Comparison of ENCODE assay signal across 8 mouse cellular contexts in the genomic region with DNA sequence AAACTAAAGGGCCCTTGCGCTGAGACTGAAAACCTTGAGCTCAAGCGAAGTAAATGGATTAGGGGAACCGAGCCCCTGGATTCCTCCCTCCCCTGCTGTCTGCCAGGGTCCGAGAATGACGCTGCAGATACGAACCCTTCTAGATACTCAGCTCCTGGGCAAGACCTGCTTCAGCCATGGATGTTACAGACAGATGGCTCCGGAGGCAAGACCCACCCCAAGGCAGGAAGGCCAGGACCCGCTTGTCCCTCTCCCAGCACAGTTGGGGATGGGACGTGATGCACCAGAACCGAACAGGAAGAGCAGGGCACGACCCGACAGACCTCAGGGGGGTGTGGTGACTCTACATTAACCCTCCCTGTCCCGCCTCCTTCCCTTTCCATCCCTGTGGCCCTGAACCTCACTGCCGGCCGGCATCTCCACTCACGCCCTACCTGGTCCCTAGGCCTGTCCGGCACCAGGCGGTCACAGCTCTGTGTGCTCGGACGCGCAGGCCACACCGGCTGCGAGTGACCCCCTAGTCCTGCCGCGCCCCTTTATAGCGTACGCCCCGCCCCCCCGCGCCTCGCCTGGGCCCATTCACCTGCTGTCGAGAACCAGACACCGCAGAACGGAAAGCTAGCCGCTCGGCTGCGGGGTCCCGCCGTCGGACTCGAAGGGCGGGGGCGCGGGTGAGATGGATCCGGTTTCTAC.
A peak's percentile ranks its signal among the peaks of the same experiment; 100 is the strongest.
DNase-seq lines count a peak whose midpoint lies in the region; ATAC-seq and TF ChIP-seq lines count a peak whose summit lies in the region.

No protein-coding gene starts in this region.

- 2% methylated on average over 45 of the region's 45 CpGs for WGBS in heart, adult 2 months
- WGBS in embryonic facial prominence, embryonic 15.5 days: under 1% methylated on average over 45 of the region's 45 CpGs
- under 1% methylated on average over 43 of the region's 45 CpGs for WGBS in limb, embryonic 15.5 days

- no peak for TF ChIP-seq POLR2A in heart, adult 2 months (IDR thresholded peaks at IDR 0.05; ENCODE audit: insufficient read depth, low read depth, low read length)

- intact Hi-C loops in heart, adult 2 months (cut with DNase I): no loop called here
- intact Hi-C loops in heart, postnatal 36 days (cut with DNase I): no loop called here

- peak overlapping the region; percentile 5; the same call in 1 of the 2 replicates for H3K4me3 ChIP-seq in heart, adult 2 months
- peak overlapping the region; percentile 49 for H3K4me3 ChIP-seq in embryonic facial prominence, embryonic 15.5 days (replicated peaks)
- H3K4me3 ChIP-seq in limb, embryonic 15.5 days: peak overlapping the region; percentile 46

- no peaks in the 10 kb centered on the region for H3K79me2 ChIP-seq in heart, adult 2 months (replicated peaks; ENCODE audit: control insufficient read depth, insufficient read depth, low read length)

- no peak overlapping the region for H3K27ac ChIP-seq in heart, adult 2 months
- no peak overlapping the region for H3K27ac ChIP-seq in embryonic facial prominence, embryonic 15.5 days (replicated peaks)
- H3K27ac ChIP-seq in limb, embryonic 15.5 days: no peak overlapping the region

- peaks cover 2% of the 10 kb centered on the region for H3K4me1 ChIP-seq in heart, adult 2 months (ENCODE audit: control insufficient read depth, insufficient read depth, low read length)
- H3K4me1 ChIP-seq in embryonic facial prominence, embryonic 15.5 days: peaks cover 63% of the 10 kb centered on the region
- peaks cover 63% of the 10 kb centered on the region for H3K4me1 ChIP-seq in limb, embryonic 15.5 days

- no peak for TF ChIP-seq CTCF in heart, adult 2 months (IDR thresholded peaks at IDR 0.05)

- no peak overlapping the region for H3K9ac ChIP-seq in heart, adult 2 months (ENCODE audit: low read depth, low read length)
- H3K9ac ChIP-seq in embryonic facial prominence, embryonic 15.5 days: no peak overlapping the region
- no peak overlapping the region for H3K9ac ChIP-seq in limb, embryonic 15.5 days

- no peaks in the 10 kb centered on the region for H3K36me3 ChIP-seq in heart, adult 2 months (ENCODE audit: control insufficient read depth, insufficient read depth, low read length)
- no peaks in the 10 kb centered on the region for H3K36me3 ChIP-seq in embryonic facial prominence, embryonic 15.5 days
- no peaks in the 10 kb centered on the region for H3K36me3 ChIP-seq in limb, embryonic 15.5 days

- peak overlapping the region; percentile 55 for H3K4me2 ChIP-seq in embryonic facial prominence, embryonic 15.5 days (replicated peaks)
- peak overlapping the region; percentile 65 for H3K4me2 ChIP-seq in limb, embryonic 15.5 days

- H3K9me3 ChIP-seq in embryonic facial prominence, embryonic 15.5 days (replicated peaks): no peaks in the 10 kb centered on the region
- no peaks in the 10 kb centered on the region for H3K9me3 ChIP-seq in limb, embryonic 15.5 days

- H3K27me3 ChIP-seq in heart, adult 2 months (ENCODE audit: control insufficient read depth, insufficient read depth, low read length): peaks cover 56% of the 10 kb centered on the region
- peaks cover 98% of the 10 kb centered on the region for H3K27me3 ChIP-seq in embryonic facial prominence, embryonic 15.5 days
- H3K27me3 ChIP-seq in limb, embryonic 15.5 days: peaks cover 98% of the 10 kb centered on the region

- no peak for DNase-seq in heart, adult 2 months
- DNase-seq in heart, postnatal 36 days: no peak
- peak; percentile 53 to 54 for DNase-seq in B cell, adult 2 months
- no peak for DNase-seq in adrenal gland, postnatal 4 days (ENCODE audit: low spot score in 2 of 2)
- no peak for DNase-seq in layer of hippocampus, postnatal 36 days

- TF ChIP-seq EP300 in heart, adult 2 months (IDR thresholded peaks at IDR 0.05; ENCODE audit: insufficient read depth, low read depth, low read length): no peak

- ATAC-seq in embryonic facial prominence, embryonic 15.5 days (ENCODE audit: insufficient number of reproducible peaks, low FRiP score, low TSS enrichment, low read depth): no peak
- ATAC-seq in limb, embryonic 15.5 days (ENCODE audit: insufficient number of reproducible peaks, low FRiP score, low TSS enrichment, low read depth): no peak
- ATAC-seq in megakaryocyte progenitor cell, adult 5-6 weeks (replicated peaks; ENCODE audit: poor library complexity): no peak

Comparison
In these comparisons a context has a peak if more than half of its experiments do, and no peak if none do; other contexts are left out.
1. DNase-seq: peak in B cell, adult 2 months (2 of 2); none in heart, adult 2 months (0 of 2), heart, postnatal 36 days (0 of 2), adrenal gland, postnatal 4 days (0 of 2) and layer of hippocampus, postnatal 36 days (0 of 2).
2. Peak in every context shown above with its lines, with median percentiles within 50 percentile points of each other: H3K4me3 ChIP-seq.